Mouse (Mus musculus): ENCODE measurements around the gene Hdgfl3. TPM values are rescaled to one million over a fixed set of nuclear protein-coding genes. Genes with fewer than 3 reads are reported as not detected.

Gene Hdgfl3
- total and polyA plus RNA-seq, 3 experiments = 0.26 TPM; not detected in 2

DNA sequence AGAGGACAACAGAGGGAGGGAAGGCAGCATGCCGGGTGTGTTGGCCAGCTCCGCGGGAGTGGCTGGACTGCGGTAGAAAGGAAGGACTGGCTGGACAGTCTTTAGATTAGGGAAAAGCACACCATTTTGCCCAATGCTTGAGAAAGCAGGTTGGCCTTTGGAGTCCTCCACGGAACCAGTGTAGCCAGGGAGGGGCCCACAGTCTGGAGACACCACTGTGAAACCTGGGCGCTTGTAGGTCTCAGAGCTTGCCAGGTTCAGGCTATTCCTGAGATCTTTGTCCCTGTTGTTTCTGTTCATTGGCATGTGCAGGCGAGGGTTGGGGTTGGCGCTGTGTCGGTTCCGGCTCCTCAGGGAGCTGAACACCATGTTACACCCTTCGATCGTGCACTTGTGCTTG, 39.7 kb upstream of the Hdgfl3 start:
- DNase-seq (ENCODE audit: low read depth, low spot score) = no peak
- Histone ChIP-seq H3K9ac (ENCODE audit: control insufficient read depth, low read depth, low read length, poor library complexity, severe bottlenecking) (no peak overlapping the region), H3K4me3 (ENCODE audit: control insufficient read depth in 1 of 2, insufficient read depth in 1 of 2, low read depth in 2 of 2, low read length in 2 of 2) (no peak overlapping the region), H3K9me3 (replicated peaks; ENCODE audit: insufficient read depth, low read length) (no peaks in the 10 kb centered on the region), H3K36me3 (ENCODE audit: control insufficient read depth in 1 of 2, insufficient read depth in 2 of 2, low read length in 2 of 2) (no peaks in the 10 kb centered on the region), H3K27me3 (ENCODE audit: control insufficient read depth in 1 of 2, insufficient read depth in 2 of 2, low read length in 2 of 2) (no peaks in the 10 kb centered on the region; a peak in 1 of 4 replicates), H3K27ac (ENCODE audit: control insufficient read depth, low read depth, low read length) (no peak overlapping the region), H3K4me1 (ENCODE audit: control insufficient read depth in 1 of 2, insufficient read depth in 2 of 2, low read length in 2 of 2) (no peaks in the 10 kb centered on the region), H3K79me2 (ENCODE audit: control insufficient read depth, insufficient read depth, low read length, poor library complexity) (no peaks in the 10 kb centered on the region)
- TF ChIP-seq RCOR1 (IDR thresholded peaks at IDR 0.05; ENCODE audit: low read depth, low read length) (no peak), SMC3 (IDR thresholded peaks at IDR 0.05; ENCODE audit: low read depth, low read length) (no peak), BHLHE40 (IDR thresholded peaks at IDR 0.05; ENCODE audit: borderline replicate concordance, low read depth, low read length) (no peak), MXI1 (IDR thresholded peaks at IDR 0.05; ENCODE audit: low read depth, low read length) (no peak), RAD21 (IDR thresholded peaks at IDR 0.05; ENCODE audit: low read depth, low read length) (no peak), NELFE (IDR thresholded peaks at IDR 0.05; ENCODE audit: low read depth, low read length) (no peak), NRF1 (IDR thresholded peaks at IDR 0.05; ENCODE audit: insufficient read depth, low read depth, low read length, poor library complexity, severe bottlenecking) (no peak), ZKSCAN1 (IDR thresholded peaks at IDR 0.05; ENCODE audit: low read depth, low read length) (no peak), USF2 (IDR thresholded peaks at IDR 0.05; ENCODE audit: borderline replicate concordance in 1 of 2, insufficient read depth in 1 of 2, low read depth in 1 of 2, low read length in 2 of 2) (no peak)

DNA sequence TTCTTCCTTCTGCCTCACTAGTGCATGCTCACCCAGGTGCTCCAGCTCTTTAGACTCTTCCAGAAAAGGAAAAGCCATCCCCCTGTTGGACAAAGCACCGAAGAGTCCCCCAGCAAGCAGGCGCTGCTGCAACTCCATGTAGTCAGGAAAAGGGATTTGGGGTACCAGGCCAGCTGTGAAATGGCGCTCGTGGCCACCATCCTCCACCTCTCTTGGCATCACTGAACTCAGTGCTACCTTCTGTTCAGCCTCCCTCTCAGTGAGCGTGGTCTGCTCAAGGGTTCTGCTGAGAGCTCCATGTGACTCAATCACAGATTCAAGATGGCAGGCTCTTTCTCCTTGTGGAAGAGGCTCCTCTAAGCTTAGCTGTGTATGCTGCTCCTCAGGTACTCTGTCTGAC, 39.1 kb upstream of the Hdgfl3 start:
- no peak for TF ChIP-seq TCF12 (IDR thresholded peaks at IDR 0.05; ENCODE audit: low read depth, low read length)
- no peak for TF ChIP-seq ZMIZ1 (IDR thresholded peaks at IDR 0.05; ENCODE audit: low read depth, low read length)
- no peak for TF ChIP-seq BHLHE40 (IDR thresholded peaks at IDR 0.05; ENCODE audit: borderline replicate concordance, low read depth, low read length)
- no peak for TF ChIP-seq MAX (IDR thresholded peaks at IDR 0.05; ENCODE audit: low read length)
- no peak for TF ChIP-seq GATA1 (IDR thresholded peaks at IDR 0.05; ENCODE audit: low read depth, low read length)
- no peak for TF ChIP-seq ZC3H11A (IDR thresholded peaks at IDR 0.05; ENCODE audit: low read depth, low read length)
- TF ChIP-seq GABPA (IDR thresholded peaks at IDR 0.05; ENCODE audit: low read depth, low read length) = no peak
- no peak for TF ChIP-seq NELFE (IDR thresholded peaks at IDR 0.05; ENCODE audit: low read depth, low read length)
- no peak for TF ChIP-seq ETS1 (IDR thresholded peaks at IDR 0.05; ENCODE audit: low read depth, low read length)
- no peak for TF ChIP-seq MAZ (IDR thresholded peaks at IDR 0.05; ENCODE audit: low read depth, low read length)
- no peak for TF ChIP-seq SMC3 (IDR thresholded peaks at IDR 0.05; ENCODE audit: low read depth, low read length)
- TF ChIP-seq NRF1 (IDR thresholded peaks at IDR 0.05; ENCODE audit: insufficient read depth, low read depth, low read length, poor library complexity, severe bottlenecking) = no peak
- TF ChIP-seq E2F4 (IDR thresholded peaks at IDR 0.05; ENCODE audit: borderline replicate concordance, low read depth, low read length) = no peak
- TF ChIP-seq POLR2AphosphoS5 (IDR thresholded peaks at IDR 0.05; ENCODE audit: borderline replicate concordance, low read depth, low read length) = no peak
- TF ChIP-seq UBTF (IDR thresholded peaks at IDR 0.05; ENCODE audit: borderline replicate concordance, insufficient read depth, low read depth, low read length) = no peak
- TF ChIP-seq JUND (IDR thresholded peaks at IDR 0.05; ENCODE audit: low read depth, low read length) = no peak
- no peak for TF ChIP-seq MAFK (IDR thresholded peaks at IDR 0.05; ENCODE audit: borderline replicate concordance, low read depth, low read length)
- TF ChIP-seq ZKSCAN1 (IDR thresholded peaks at IDR 0.05; ENCODE audit: low read depth, low read length) = no peak
- H3K9me3 ChIP-seq (replicated peaks; ENCODE audit: insufficient read depth, low read length) = no peaks in the 10 kb centered on the region
- H3K9ac ChIP-seq (ENCODE audit: control insufficient read depth, low read depth, low read length, poor library complexity, severe bottlenecking) = no peak overlapping the region
- no peak for DNase-seq (ENCODE audit: low read depth, low spot score)
- no peak overlapping the region for H3K4me3 ChIP-seq (ENCODE audit: control insufficient read depth in 1 of 2, insufficient read depth in 1 of 2, low read depth in 2 of 2, low read length in 2 of 2)
- H3K27ac ChIP-seq (ENCODE audit: control insufficient read depth, low read depth, low read length) = no peak overlapping the region
- no peaks in the 10 kb centered on the region; a peak in 1 of 4 replicates for H3K27me3 ChIP-seq (ENCODE audit: control insufficient read depth in 1 of 2, insufficient read depth in 2 of 2, low read length in 2 of 2)
- H3K4me1 ChIP-seq (ENCODE audit: control insufficient read depth in 1 of 2, insufficient read depth in 2 of 2, low read length in 2 of 2) = no peaks in the 10 kb centered on the region
- H3K79me2 ChIP-seq (ENCODE audit: control insufficient read depth, insufficient read depth, low read length, poor library complexity) = no peaks in the 10 kb centered on the region
- no peaks in the 10 kb centered on the region for H3K36me3 ChIP-seq (ENCODE audit: control insufficient read depth in 1 of 2, insufficient read depth in 2 of 2, low read length in 2 of 2)

Data from MEL (cell line).